Mouse (Mus musculus): ENCODE measurements around the gene Ptprj. TPM values are rescaled to one million over a fixed set of nuclear protein-coding genes. Genes with fewer than 3 reads are reported as not detected.
A peak's percentile ranks its signal among the peaks of the same experiment; 100 is the strongest.

Gene Ptprj
- total and polyA plus RNA-seq, 2 experiments from 2014 or later: 4.7 to 37.8 TPM

DNA sequence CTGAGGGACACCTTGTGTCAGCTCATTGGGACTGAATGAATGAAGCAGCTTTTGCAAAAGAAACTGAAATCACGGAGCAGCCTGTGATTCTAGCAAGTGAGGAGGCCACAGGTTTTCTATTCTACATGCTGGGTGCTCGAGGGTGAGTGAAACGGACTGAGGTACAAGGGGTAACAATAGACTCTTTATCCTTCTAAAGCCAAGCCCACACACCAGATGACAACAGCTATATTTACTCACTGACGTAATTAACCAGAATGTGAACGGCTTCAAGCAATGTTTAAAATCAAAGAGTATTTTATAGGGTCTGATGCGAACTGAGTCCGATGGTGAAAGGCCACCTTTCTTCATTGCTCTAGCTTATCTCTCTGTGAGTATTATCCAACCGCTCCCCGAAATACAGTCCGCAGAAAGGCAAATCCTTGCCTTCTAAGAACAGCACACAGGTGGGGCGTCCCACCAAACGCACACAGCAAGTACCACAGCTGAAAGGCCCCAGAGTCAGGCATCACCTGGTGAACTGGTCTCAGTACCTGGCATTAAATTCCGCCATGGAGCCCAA, 99.6 kb downstream of the Ptprj start:
- Histone ChIP-seq H3K9me3 (ENCODE audit: low read length) (no peaks in the 10 kb centered on the region), H3K27ac (no peak overlapping the region), H3K27me3 (ENCODE audit: insufficient read depth, low read length) (no peaks in the 10 kb centered on the region), H3K4me2 (ENCODE audit: low read depth, low read length) (no peak overlapping the region), H3K4me1 (ENCODE audit: insufficient read depth, low read length) (no peaks in the 10 kb centered on the region), H3K9ac (replicated peaks; ENCODE audit: low read length) (no peak overlapping the region), H3K4me3 (ENCODE audit: low read length) (no peak overlapping the region), H3K36me3 (ENCODE audit: insufficient read depth, low read length) (no peaks in the 10 kb centered on the region)
- DNase-seq (ENCODE audit: low spot score) (no peak), ATAC-seq (no peak)
- WGBS: 79% methylated on average over 13 of the region's 13 CpGs
- no peak for TF ChIP-seq CTCF (IDR thresholded peaks at IDR 0.05; ENCODE audit: low read depth)

GRCm38 (mm10) chr2:90478531-90478930, 101.9 kb downstream of the Ptprj start:
- no peak overlapping the region for H3K4me2 ChIP-seq (ENCODE audit: low read depth, low read length)
- no peak for TF ChIP-seq CTCF (IDR thresholded peaks at IDR 0.05; ENCODE audit: low read depth)
- ATAC-seq: no peak
- no peak overlapping the region for H3K4me3 ChIP-seq (ENCODE audit: low read length)
- H3K4me1 ChIP-seq (ENCODE audit: insufficient read depth, low read length): no peaks in the 10 kb centered on the region
- no peaks in the 10 kb centered on the region for H3K36me3 ChIP-seq (ENCODE audit: insufficient read depth, low read length)
- no peak overlapping the region for H3K27ac ChIP-seq
- DNase-seq (ENCODE audit: low spot score): no peak
- no peaks in the 10 kb centered on the region for H3K9me3 ChIP-seq (ENCODE audit: low read length)
- H3K9ac ChIP-seq (replicated peaks; ENCODE audit: low read length): no peak overlapping the region
- no peaks in the 10 kb centered on the region for H3K27me3 ChIP-seq (ENCODE audit: insufficient read depth, low read length)
- 89% methylated on average over 7 of the region's 7 CpGs for WGBS

- WGBS: 29% methylated on average over 8 of the region's 8 CpGs
- no peaks in the 10 kb centered on the region for H3K36me3 ChIP-seq (ENCODE audit: insufficient read depth, low read length)
- ATAC-seq: no peak
- DNase-seq (ENCODE audit: low spot score): no peak
- H3K9me3 ChIP-seq (ENCODE audit: low read length): no peaks in the 10 kb centered on the region
- H3K4me1 ChIP-seq (ENCODE audit: insufficient read depth, low read length): no peaks in the 10 kb centered on the region
- H3K4me3 ChIP-seq (ENCODE audit: low read length): no peak overlapping the region
- no peak overlapping the region for H3K4me2 ChIP-seq (ENCODE audit: low read depth, low read length)
- TF ChIP-seq CTCF (IDR thresholded peaks at IDR 0.05; ENCODE audit: low read depth): no peak
- H3K9ac ChIP-seq (replicated peaks; ENCODE audit: low read length): 0 out of 2 replicates have a peak overlapping the region, but pooled peaks have one; percentile 5
- no peaks in the 10 kb centered on the region for H3K27me3 ChIP-seq (ENCODE audit: insufficient read depth, low read length)
- H3K27ac ChIP-seq: no peak overlapping the region
These were observed 102.8 kb downstream of the Ptprj start for GRCm38 (mm10) chr2:90477617-90478016.

- 73% methylated on average over 4 of the region's 5 CpGs for WGBS
- no peaks in the 10 kb centered on the region for H3K4me1 ChIP-seq (ENCODE audit: insufficient read depth, low read length)
- DNase-seq (ENCODE audit: low spot score) (no peak), ATAC-seq (no peak)
- H3K27me3 ChIP-seq (ENCODE audit: insufficient read depth, low read length): no peaks in the 10 kb centered on the region
- no peak overlapping the region for H3K4me3 ChIP-seq (ENCODE audit: low read length)
- no peak overlapping the region for H3K27ac ChIP-seq
- H3K9me3 ChIP-seq (ENCODE audit: low read length): no peaks in the 10 kb centered on the region
- H3K9ac ChIP-seq (replicated peaks; ENCODE audit: low read length): no peak overlapping the region
- H3K4me2 ChIP-seq (ENCODE audit: low read depth, low read length): no peak overlapping the region
- no peaks in the 10 kb centered on the region for H3K36me3 ChIP-seq (ENCODE audit: insufficient read depth, low read length)
- no peak for TF ChIP-seq CTCF (IDR thresholded peaks at IDR 0.05; ENCODE audit: low read depth)
These were observed 103.7 kb downstream of the Ptprj start for GRCm38 (mm10) chr2:90476792-90477191.

DNA sequence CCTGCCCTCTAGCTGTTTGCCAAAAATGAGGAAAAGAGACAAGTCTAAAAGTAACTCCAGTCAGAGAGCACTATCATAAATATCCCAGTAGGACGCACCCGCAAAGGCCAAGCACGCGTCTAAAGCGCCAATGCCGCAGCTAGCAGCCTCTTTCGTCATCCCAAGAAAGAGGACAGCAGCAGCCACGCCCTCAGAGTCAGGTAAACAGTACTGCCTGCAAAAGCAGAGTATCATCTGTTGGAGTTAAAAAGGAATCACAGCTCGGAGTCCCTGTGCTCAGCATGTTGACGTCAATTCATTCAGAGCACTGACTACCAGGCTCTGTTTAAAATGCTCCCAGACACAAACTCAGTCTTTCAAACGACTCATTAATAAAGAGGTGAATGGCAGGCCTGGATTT, 104.1 kb downstream of the Ptprj start:
- 83% methylated on average over 11 of the region's 11 CpGs for WGBS
- no peak for TF ChIP-seq CTCF (IDR thresholded peaks at IDR 0.05; ENCODE audit: low read depth)
- DNase-seq (ENCODE audit: low spot score): no peak
- no peaks in the 10 kb centered on the region for H3K36me3 ChIP-seq (ENCODE audit: insufficient read depth, low read length)
- H3K27ac ChIP-seq: no peak overlapping the region
- no peaks in the 10 kb centered on the region for H3K27me3 ChIP-seq (ENCODE audit: insufficient read depth, low read length)
- no peak for ATAC-seq
- H3K9ac ChIP-seq (replicated peaks; ENCODE audit: low read length): no peak overlapping the region
- no peak overlapping the region for H3K4me2 ChIP-seq (ENCODE audit: low read depth, low read length)
- no peaks in the 10 kb centered on the region for H3K9me3 ChIP-seq (ENCODE audit: low read length)
- H3K4me1 ChIP-seq (ENCODE audit: insufficient read depth, low read length): no peaks in the 10 kb centered on the region
- H3K4me3 ChIP-seq (ENCODE audit: low read length): no peak overlapping the region

- Histone ChIP-seq H3K27ac (peak overlapping the region; percentile 49), H3K9me3 (ENCODE audit: low read length) (no peaks in the 10 kb centered on the region), H3K9ac (replicated peaks; ENCODE audit: low read length) (no peak overlapping the region; the same call in 1 of the 2 replicates), H3K4me2 (ENCODE audit: low read depth, low read length) (peak overlapping the region; percentile 44), H3K27me3 (ENCODE audit: insufficient read depth, low read length) (no peaks in the 10 kb centered on the region), H3K4me3 (ENCODE audit: low read length) (peak overlapping the region; percentile 9; the same call in 1 of the 2 replicates), H3K36me3 (ENCODE audit: insufficient read depth, low read length) (no peaks in the 10 kb centered on the region), H3K4me1 (ENCODE audit: insufficient read depth, low read length) (no peaks in the 10 kb centered on the region)
- WGBS: 3% methylated on average over 11 of the region's 11 CpGs
- ATAC-seq (peak; percentile 92), DNase-seq (ENCODE audit: low spot score) (peak; percentile 96)
- peak; percentile 95 for TF ChIP-seq CTCF (IDR thresholded peaks at IDR 0.05; ENCODE audit: low read depth)
These were observed 105.6 kb downstream of the Ptprj start for GRCm38 (mm10) chr2:90474593-90475405.

DNA sequence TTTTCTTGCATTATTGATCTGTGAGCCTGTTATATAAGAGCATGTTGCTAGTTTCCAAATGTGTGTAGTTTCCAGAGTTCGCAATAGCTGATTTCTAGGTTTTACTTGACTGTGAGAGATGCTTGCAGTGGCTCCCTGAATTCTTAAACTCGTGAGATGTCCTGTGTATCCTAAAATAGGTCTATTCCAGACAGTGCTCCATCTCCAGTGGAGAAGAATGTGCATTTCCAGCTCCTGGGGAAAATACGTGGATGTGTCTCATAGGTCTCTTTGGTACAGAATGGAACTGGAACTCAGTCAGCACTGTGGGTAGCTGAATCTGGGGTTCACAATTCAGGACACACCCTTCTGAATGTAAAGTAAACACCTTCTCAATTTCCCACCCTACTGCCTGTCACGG, 107.7 kb downstream of the Ptprj start:
- H3K4me1 ChIP-seq (ENCODE audit: insufficient read depth, low read length): no peaks in the 10 kb centered on the region
- WGBS: 80% methylated on average over 4 of the region's 4 CpGs
- H3K9ac ChIP-seq (replicated peaks; ENCODE audit: low read length): no peak overlapping the region
- H3K27me3 ChIP-seq (ENCODE audit: insufficient read depth, low read length): no peaks in the 10 kb centered on the region
- H3K27ac ChIP-seq: no peak overlapping the region
- no peak for TF ChIP-seq CTCF (IDR thresholded peaks at IDR 0.05; ENCODE audit: low read depth)
- H3K9me3 ChIP-seq (ENCODE audit: low read length): no peaks in the 10 kb centered on the region
- H3K4me2 ChIP-seq (ENCODE audit: low read depth, low read length): no peak overlapping the region
- ATAC-seq: no peak
- H3K4me3 ChIP-seq (ENCODE audit: low read length): no peak overlapping the region
- H3K36me3 ChIP-seq (ENCODE audit: insufficient read depth, low read length): peaks cover under 1% of the 10 kb centered on the region; the same call in 1 of the 2 replicates
- DNase-seq (ENCODE audit: low spot score): no peak
